Mouse (Mus musculus): ENCODE results near the gene Hoxa10. TPM values are rescaled to one million over a fixed set of nuclear protein-coding genes. Genes with fewer than 3 reads are reported as not detected.

Hoxa10 gene
- total RNA-seq, 2 experiments from 2014 or later = not detected

GRCm38 (mm10) chr6:52203371-52204049 is 37.1 kb downstream of the Hoxa10 start:
- no peak for DNase-seq

GRCm38 (mm10) chr6:52203121-52203370 is 37.6 kb downstream of the Hoxa10 start:
- DNase-seq = no peak

GRCm38 (mm10) chr6:52202362-52203120 is 38.1 kb downstream of the Hoxa10 start:
- no peak for DNase-seq

GRCm38 (mm10) chr6:52201269-52201668 is 39.4 kb downstream of the Hoxa10 start:
- DNase-seq = no peak

- no peak for DNase-seq
Measured at GRCm38 (mm10) chr6:52200751-52201250, 39.9 kb downstream of the Hoxa10 start.

GRCm38 (mm10) chr6:52200073-52200750 is 40.4 kb downstream of the Hoxa10 start:
- no peak for DNase-seq

GRCm38 (mm10) chr6:52197271-52197670 is 43.4 kb downstream of the Hoxa10 start:
- DNase-seq = peak; percentile 62

GRCm38 (mm10) chr6:52196811-52197210 is 43.8 kb downstream of the Hoxa10 start:
- DNase-seq = no peak

GRCm38 (mm10) chr6:52194690-52195089 is 46.0 kb downstream of the Hoxa10 start:
- no peak for DNase-seq

- DNase-seq = peak; percentile 79
Measured at GRCm38 (mm10) chr6:52191860-52192550, 48.6 kb downstream of the Hoxa10 start.

GRCm38 (mm10) chr6:52190906-52191810 is 49.5 kb downstream of the Hoxa10 start, which contains the start of gene Hoxa4:
Gene Hoxa4 (minus strand): TSS chr6:52191753.
- DNase-seq = no peak

- DNase-seq = no peak
Measured at GRCm38 (mm10) chr6:52190410-52190809, 50.2 kb downstream of the Hoxa10 start.

- no peak for DNase-seq
Measured at GRCm38 (mm10) chr6:52189909-52190308, 50.7 kb downstream of the Hoxa10 start.

GRCm38 (mm10) chr6:52189172-52189591 is 51.5 kb downstream of the Hoxa10 start:
- no peak for DNase-seq

- DNase-seq = no peak
Measured at GRCm38 (mm10) chr6:52186500-52186899, 54.2 kb downstream of the Hoxa10 start.

- no peak for DNase-seq
Measured at GRCm38 (mm10) chr6:52185834-52186233, 54.8 kb downstream of the Hoxa10 start.

- no peak for DNase-seq
Measured at GRCm38 (mm10) chr6:52185222-52185621, 55.4 kb downstream of the Hoxa10 start.

- DNase-seq = no peak
Measured at GRCm38 (mm10) chr6:52184668-52185067, 56.0 kb downstream of the Hoxa10 start.

- no peak for DNase-seq
Measured at GRCm38 (mm10) chr6:52183311-52184080, 57.2 kb downstream of the Hoxa10 start.

GRCm38 (mm10) chr6:52182793-52183192 is 57.9 kb downstream of the Hoxa10 start:
- no peak for DNase-seq

- DNase-seq = no peak
Measured at GRCm38 (mm10) chr6:52182030-52182429, 58.6 kb downstream of the Hoxa10 start.

All from heart, postnatal 4 days (tissue).